Mouse (Mus musculus) megakaryocyte, embryonic 14.5 days (primary cell): ENCODE measurements at regions not wholly inside any gene's neighbourhood (a gene's known extent, or its start where the extent isn't known, plus 50 kb on each side); places are given as distances from the start of the nearest gene placed in this dataset.

ENCODE experiments used
- FLI1 ChIP-seq: IDR thresholded peaks from 2 replicates; pipeline ENCODE4 v1.6.1; 2012; ENCODE audit warnings: low read length, inconsistent platforms, mixed read lengths
- GATA1 ChIP-seq: IDR thresholded peaks from 3 replicates; pipeline ENCODE4 v1.6.1; 2012; ENCODE audit warnings: mixed read lengths, low read length, inconsistent platforms, borderline replicate concordance

DNA sequence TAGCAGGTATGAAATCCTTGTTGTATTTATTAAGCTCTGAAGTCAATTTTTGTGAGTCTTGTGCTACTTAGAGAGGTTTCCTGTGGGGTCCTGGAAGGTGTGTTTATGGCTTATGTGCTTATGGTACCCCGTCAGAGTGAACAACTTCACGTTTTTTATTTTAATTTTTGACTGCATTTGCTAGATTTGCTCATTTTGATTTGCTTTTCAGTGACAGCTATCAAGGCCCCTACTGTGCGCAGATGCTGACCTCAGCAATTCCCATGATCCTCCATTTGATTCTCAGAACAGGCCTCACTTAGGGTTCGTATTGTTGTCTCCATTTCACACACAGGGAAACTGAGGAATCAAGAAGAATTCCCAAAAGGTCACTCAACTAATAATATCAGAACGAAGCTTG, 62.3 kb upstream of the Elk3 start:
- TF ChIP-seq FLI1, result no peak
- no peak for TF ChIP-seq GATA1
